Mouse (Mus musculus): ENCODE data around the gene Gm45713. TPM values are rescaled to one million over a fixed set of nuclear protein-coding genes. Genes with fewer than 3 reads are reported as not detected.
"Not testable (repeated sequence)": the region's sequence is repeated elsewhere in the genome, so short reads cannot be mapped to it uniquely, and the experiment has no call there.

Gene Gm45713
- not detected for total RNA-seq (2021)
- long read RNA-seq, experiment 1, partial matches to known transcripts = 69 of 69 reads
- long read RNA-seq, experiment 1, other reads (novel, unspliced or antisense) = 0 of 69 reads
- long read RNA-seq, experiment 2, partial matches to known transcripts = 35 of 36 reads
- long read RNA-seq, experiment 2, other reads (novel, unspliced or antisense) = 1 of 36 reads

GRCm38 (mm10) chr7:45135993-45136567 is at the start of gene Gm45713, which contains the start of gene Flt3l:
Gm45713 (minus strand) TSS chr7:45136231.
Flt3l (minus strand) TSS chr7:45136432.
- DNase-seq (ENCODE audit: low spot score in 2 of 2) = peak; percentile 81 to 86

GRCm38 (mm10) chr7:45183672-45184071 is 47.6 kb upstream of the Gm45713 start:
- DNase-seq (ENCODE audit: low spot score in 2 of 2) = no peak

GRCm38 (mm10) chr7:45182606-45183005 is 46.6 kb upstream of the Gm45713 start:
- DNase-seq (ENCODE audit: low spot score in 2 of 2) = no peak

- peak; percentile 64 to 69 for DNase-seq (ENCODE audit: low spot score in 2 of 2)
These were observed 46.2 kb upstream of the Gm45713 start for GRCm38 (mm10) chr7:45182199-45182601.

GRCm38 (mm10) chr7:45181540-45181939 is 45.5 kb upstream of the Gm45713 start:
- DNase-seq (ENCODE audit: low spot score in 2 of 2) = no peak

GRCm38 (mm10) chr7:45180896-45181477 is 45.0 kb upstream of the Gm45713 start, which contains the start of gene Pth2:
Pth2 (plus strand) TSS chr7:45180995.
- DNase-seq (ENCODE audit: low spot score in 2 of 2) = no peak

GRCm38 (mm10) chr7:45179469-45179868 is 43.4 kb upstream of the Gm45713 start, which contains the start of gene Gfy:
Gfy (minus strand) TSS chr7:45179569.
- no peak for DNase-seq (ENCODE audit: low spot score in 2 of 2)

- DNase-seq (ENCODE audit: low spot score in 2 of 2) = no peak
These were observed 42.5 kb upstream of the Gm45713 start for GRCm38 (mm10) chr7:45178550-45178949.

- no peak for DNase-seq (ENCODE audit: low spot score in 2 of 2)
These were observed 40.3 kb upstream of the Gm45713 start for GRCm38 (mm10) chr7:45176356-45176755.

GRCm38 (mm10) chr7:45175929-45176328 is 39.9 kb upstream of the Gm45713 start:
- no peak for DNase-seq (ENCODE audit: low spot score in 2 of 2)

- no peak for DNase-seq (ENCODE audit: low spot score in 2 of 2)
These were observed 39.4 kb upstream of the Gm45713 start for GRCm38 (mm10) chr7:45175398-45175797.

- DNase-seq (ENCODE audit: low spot score in 2 of 2) = no peak
These were observed 38.7 kb upstream of the Gm45713 start for GRCm38 (mm10) chr7:45174567-45175280.

GRCm38 (mm10) chr7:45173772-45174171 is 37.7 kb upstream of the Gm45713 start:
- not testable (repeated sequence) for DNase-seq (ENCODE audit: low spot score in 2 of 2)

- DNase-seq (ENCODE audit: low spot score in 2 of 2) = no peak
These were observed 36.9 kb upstream of the Gm45713 start for GRCm38 (mm10) chr7:45172974-45173373.

GRCm38 (mm10) chr7:45169495-45169894 is 33.5 kb upstream of the Gm45713 start:
- no peak for DNase-seq (ENCODE audit: low spot score in 2 of 2)

GRCm38 (mm10) chr7:45168656-45169055 is 32.6 kb upstream of the Gm45713 start:
- no peak for DNase-seq (ENCODE audit: low spot score in 2 of 2)

- DNase-seq (ENCODE audit: low spot score in 2 of 2) = no peak
These were observed 31.9 kb upstream of the Gm45713 start for GRCm38 (mm10) chr7:45167761-45168445.

GRCm38 (mm10) chr7:45166950-45167401 is 30.9 kb upstream of the Gm45713 start:
- DNase-seq (ENCODE audit: low spot score in 2 of 2) = no peak

- no peak for DNase-seq (ENCODE audit: low spot score in 2 of 2)
These were observed 29.7 kb upstream of the Gm45713 start for GRCm38 (mm10) chr7:45165701-45166100.

- DNase-seq (ENCODE audit: low spot score in 2 of 2) = no peak
These were observed 28.8 kb upstream of the Gm45713 start for GRCm38 (mm10) chr7:45164833-45165232.

Measured in adrenal gland, postnatal 4 days (tissue).